Mouse (Mus musculus) hindbrain, embryonic 13.5 days (tissue): ENCODE measurements around the gene Cxadr. TPM values are rescaled to one million over a fixed set of nuclear protein-coding genes. Genes with fewer than 3 reads are reported as not detected.

Experiments
- ATAC-seq: fragments of 200-750 bp; cut with Nextera tagmentation; 2 replicates; pipeline ENCODE4 v1.8.0; 2017; ENCODE audit warnings: moderate TSS enrichment; ENCODE audit not compliant: low FRiP score
- H3K27ac ChIP-seq: fragments of 300-500 bp; sonication (generic); 2 replicates; pipeline ENCODE4 v1.5.1; 2015; ENCODE audit warnings: inconsistent platforms, mild to moderate bottlenecking, moderate library complexity
- H3K27me3 ChIP-seq: fragments of 300-500 bp; sonication (generic); 2 replicates; pipeline ENCODE4 v1.6.1; 2015; ENCODE audit warnings: mild to moderate bottlenecking, inconsistent platforms
- H3K36me3 ChIP-seq: fragments of 300-500 bp; sonication (generic); 2 replicates; pipeline ENCODE4 v1.6.1; 2015; ENCODE audit warnings: mild to moderate bottlenecking, inconsistent platforms
- H3K4me1 ChIP-seq: fragments of 300-500 bp; sonication (generic); replicated peaks from 2 replicates; pipeline ENCODE4 v1.6.1; 2015; ENCODE audit warnings: inconsistent platforms
- H3K4me2 ChIP-seq: fragments of 300-500 bp; sonication (generic); 2 replicates; pipeline ENCODE4 v1.6.1; 2015; ENCODE audit warnings: inconsistent platforms, mild to moderate bottlenecking, moderate library complexity
- H3K4me3 ChIP-seq: fragments of 300-500 bp; sonication (generic); 2 replicates; pipeline ENCODE4 v1.5.1; 2015; ENCODE audit warnings: mild to moderate bottlenecking, inconsistent platforms
- H3K9ac ChIP-seq: fragments of 300-500 bp; sonication (generic); 2 replicates; pipeline ENCODE4 v1.6.1; 2015; ENCODE audit warnings: mild to moderate bottlenecking, inconsistent platforms
- H3K9me3 ChIP-seq: fragments of 300-500 bp; sonication (generic); 2 replicates; pipeline ENCODE4 v1.6.1; 2016; ENCODE audit warnings: inconsistent platforms
- WGBS: fragments of 180-500 bp; shearing (Covaris S2); methylation state at CpG from one replicate; pipeline ENCODE4 v1.1.7; 2015; 5-methylcytosine and 5-hydroxymethylcytosine counted together
- polyA plus RNA-seq: library from polyadenylated mRNA; unstranded; fragments of >200 nt; fragmentation: Nextera tagmentation; extraction: Ambion mirVana; gene quantifications from 2 replicates; pipeline ENCODE4 v1.2.1, GENCODE M21; 2015

Gene Cxadr
- polyA plus RNA-seq, 1 experiment from 2014 or later = 129 TPM

GRCm38 (mm10) chr16:78309258-78309657 is 8.0 kb downstream of the Cxadr start:
- H3K4me1 ChIP-seq = peaks cover 65% of the 10 kb centered on the region
- no peak overlapping the region for H3K9ac ChIP-seq
- H3K27ac ChIP-seq = no peak overlapping the region
- no peaks in the 10 kb centered on the region for H3K27me3 ChIP-seq
- no peak overlapping the region for H3K4me2 ChIP-seq
- H3K4me3 ChIP-seq = no peak overlapping the region
- H3K9me3 ChIP-seq = no peaks in the 10 kb centered on the region
- 89% methylated on average over 6 of the region's 6 CpGs for WGBS
- ATAC-seq = no peak
- peaks cover 3% of the 10 kb centered on the region; the same call in 1 of the 2 replicates for H3K36me3 ChIP-seq

- H3K27me3 ChIP-seq = no peaks in the 10 kb centered on the region
- H3K4me1 ChIP-seq = peaks cover 58% of the 10 kb centered on the region
- no peaks in the 10 kb centered on the region for H3K9me3 ChIP-seq
- H3K4me2 ChIP-seq = peak overlapping the region; percentile 47
- H3K4me3 ChIP-seq = peak overlapping the region; percentile 22; the same call in 1 of the 2 replicates
- H3K27ac ChIP-seq = peak overlapping the region; percentile 72
- ATAC-seq = peak; percentile 41; the same call in 1 of the 2 replicates
- 0 out of 2 replicates have a peak, but pooled peaks cover 3% of the 10 kb centered on the region for H3K36me3 ChIP-seq
- WGBS = 35% methylated on average over 16 of the region's 16 CpGs
- no peak overlapping the region; the same call in 1 of the 2 replicates for H3K9ac ChIP-seq
Observed at GRCm38 (mm10) chr16:78313135-78313887, 12.0 kb downstream of the Cxadr start.

GRCm38 (mm10) chr16:78314026-78314425 is 12.7 kb downstream of the Cxadr start:
- Histone ChIP-seq H3K9me3 (no peaks in the 10 kb centered on the region), H3K4me2 (peak overlapping the region; percentile 47), H3K27ac (peak overlapping the region; percentile 72), H3K27me3 (no peaks in the 10 kb centered on the region), H3K4me3 (peak overlapping the region; percentile 22; the same call in 1 of the 2 replicates), H3K36me3 (0 out of 2 replicates have a peak, but pooled peaks cover 3% of the 10 kb centered on the region), H3K9ac (peak overlapping the region; percentile 44; the same call in 1 of the 2 replicates), H3K4me1 (peaks cover 58% of the 10 kb centered on the region)
- WGBS = 29% methylated on average over 6 of the region's 6 CpGs
- ATAC-seq = no peak

GRCm38 (mm10) chr16:78316849-78317248 is 15.6 kb downstream of the Cxadr start:
- no peak overlapping the region for H3K4me3 ChIP-seq
- peaks cover 55% of the 10 kb centered on the region for H3K4me1 ChIP-seq
- ATAC-seq = no peak
- H3K4me2 ChIP-seq = no peak overlapping the region
- H3K27ac ChIP-seq = no peak overlapping the region
- H3K36me3 ChIP-seq = no peaks in the 10 kb centered on the region
- no peak overlapping the region for H3K9ac ChIP-seq
- no peaks in the 10 kb centered on the region for H3K9me3 ChIP-seq
- 87% methylated on average over 9 of the region's 9 CpGs for WGBS
- H3K27me3 ChIP-seq = no peaks in the 10 kb centered on the region

GRCm38 (mm10) chr16:78317960-78318359 is 16.7 kb downstream of the Cxadr start:
- ATAC-seq = no peak
- Histone ChIP-seq H3K4me3 (no peak overlapping the region), H3K4me2 (no peak overlapping the region), H3K9me3 (no peaks in the 10 kb centered on the region), H3K9ac (no peak overlapping the region), H3K36me3 (no peaks in the 10 kb centered on the region), H3K27me3 (no peaks in the 10 kb centered on the region), H3K27ac (no peak overlapping the region), H3K4me1 (peaks cover 56% of the 10 kb centered on the region)
- 86% methylated on average over 7 of the region's 7 CpGs for WGBS

GRCm38 (mm10) chr16:78319711-78320110 is 18.4 kb downstream of the Cxadr start:
- Histone ChIP-seq H3K36me3 (no peaks in the 10 kb centered on the region), H3K4me2 (no peak overlapping the region), H3K9ac (no peak overlapping the region), H3K4me1 (peaks cover 43% of the 10 kb centered on the region), H3K9me3 (no peaks in the 10 kb centered on the region), H3K27me3 (no peaks in the 10 kb centered on the region), H3K27ac (no peak overlapping the region), H3K4me3 (no peak overlapping the region)
- WGBS = 74% methylated on average over 7 of the region's 7 CpGs
- no peak for ATAC-seq

GRCm38 (mm10) chr16:78321559-78321958 is 20.3 kb downstream of the Cxadr start:
- Histone ChIP-seq H3K4me1 (peaks cover 38% of the 10 kb centered on the region), H3K9me3 (no peaks in the 10 kb centered on the region), H3K4me3 (no peak overlapping the region), H3K4me2 (peak overlapping the region; percentile 28; the same call in 1 of the 2 replicates), H3K36me3 (peaks cover 17% of the 10 kb centered on the region), H3K27me3 (no peaks in the 10 kb centered on the region), H3K27ac (peak overlapping the region; percentile 45; the same call in 1 of the 2 replicates), H3K9ac (no peak overlapping the region)
- 4% methylated on average over 7 of the region's 7 CpGs for WGBS
- ATAC-seq = no peak

GRCm38 (mm10) chr16:78322140-78322539 is 20.9 kb downstream of the Cxadr start:
- peak overlapping the region; percentile 28; the same call in 1 of the 2 replicates for H3K4me2 ChIP-seq
- 11% methylated on average over 7 of the region's 7 CpGs for WGBS
- no peaks in the 10 kb centered on the region for H3K27me3 ChIP-seq
- no peak overlapping the region for H3K4me3 ChIP-seq
- peak; percentile 32 for ATAC-seq
- no peaks in the 10 kb centered on the region for H3K9me3 ChIP-seq
- peaks cover 22% of the 10 kb centered on the region for H3K36me3 ChIP-seq
- H3K4me1 ChIP-seq = peaks cover 36% of the 10 kb centered on the region
- H3K27ac ChIP-seq = peak overlapping the region; percentile 45
- H3K9ac ChIP-seq = peak overlapping the region; percentile 19; the same call in 1 of the 2 replicates

- H3K36me3 ChIP-seq = peaks cover 58% of the 10 kb centered on the region
- H3K9ac ChIP-seq = no peak overlapping the region
- no peak overlapping the region for H3K27ac ChIP-seq
- no peak overlapping the region for H3K4me3 ChIP-seq
- H3K4me2 ChIP-seq = no peak overlapping the region
- H3K27me3 ChIP-seq = no peaks in the 10 kb centered on the region
- H3K4me1 ChIP-seq = peaks cover 20% of the 10 kb centered on the region
- no peak for ATAC-seq
- 79% methylated on average over 27 of the region's 27 CpGs for WGBS
- H3K9me3 ChIP-seq = no peaks in the 10 kb centered on the region
Observed at GRCm38 (mm10) chr16:78325972-78326848, 24.9 kb downstream of the Cxadr start.

GRCm38 (mm10) chr16:78327562-78327961 is 26.3 kb downstream of the Cxadr start:
- H3K9ac ChIP-seq = no peak overlapping the region
- no peak overlapping the region for H3K27ac ChIP-seq
- H3K9me3 ChIP-seq = no peaks in the 10 kb centered on the region
- ATAC-seq = no peak
- no peaks in the 10 kb centered on the region for H3K27me3 ChIP-seq
- peaks cover 68% of the 10 kb centered on the region for H3K36me3 ChIP-seq
- H3K4me2 ChIP-seq = no peak overlapping the region
- H3K4me1 ChIP-seq = peaks cover 8% of the 10 kb centered on the region
- H3K4me3 ChIP-seq = no peak overlapping the region
- 91% methylated on average over 7 of the region's 7 CpGs for WGBS

- no peak overlapping the region for H3K4me3 ChIP-seq
- 93% methylated on average over 12 of the region's 12 CpGs for WGBS
- no peaks in the 10 kb centered on the region for H3K9me3 ChIP-seq
- H3K4me1 ChIP-seq = 0 out of 2 replicates have a peak, but pooled peaks cover 4% of the 10 kb centered on the region
- no peak for ATAC-seq
- H3K4me2 ChIP-seq = no peak overlapping the region
- no peak overlapping the region for H3K27ac ChIP-seq
- peaks cover 73% of the 10 kb centered on the region for H3K36me3 ChIP-seq
- no peak overlapping the region for H3K9ac ChIP-seq
- no peaks in the 10 kb centered on the region for H3K27me3 ChIP-seq
Observed at GRCm38 (mm10) chr16:78327999-78328398, 26.7 kb downstream of the Cxadr start.

GRCm38 (mm10) chr16:78337226-78337625 is 35.9 kb downstream of the Cxadr start:
- Histone ChIP-seq H3K4me2 (no peak overlapping the region), H3K9me3 (no peaks in the 10 kb centered on the region), H3K27ac (no peak overlapping the region), H3K4me1 (no peaks in the 10 kb centered on the region), H3K36me3 (peaks cover 47% of the 10 kb centered on the region), H3K4me3 (no peak overlapping the region), H3K27me3 (no peaks in the 10 kb centered on the region), H3K9ac (no peak overlapping the region; the same call in 1 of the 2 replicates)
- no peak for ATAC-seq
- 76% methylated on average over 8 of the region's 8 CpGs for WGBS
